Mouse (Mus musculus) hindbrain, postnatal 0 days (tissue): Measurements from ENCODE around the gene Rpl10-ps3. TPM values are rescaled to one million over a fixed set of nuclear protein-coding genes. Genes with fewer than 3 reads are reported as not detected.

Source experiments
- ATAC-seq: fragments of 200-750 bp; cut with Nextera tagmentation; 2 replicates; pipeline ENCODE4 v1.8.0; 2017; ENCODE audit warnings: mild to moderate bottlenecking, moderate TSS enrichment, moderate library complexity
- DNase-seq: peaks from one replicate; pipeline ENCODE4 v3.0.0-alpha.2; 2015; ENCODE audit warnings: low spot score
- H3K27ac ChIP-seq: fragments of 300-500 bp; sonication (generic); 2 replicates; pipeline ENCODE4 v1.5.1; 2014; ENCODE audit warnings: mild to moderate bottlenecking
- H3K27me3 ChIP-seq: fragments of 300-500 bp; sonication (generic); 2 replicates; pipeline ENCODE4 v1.6.1; 2014; ENCODE audit warnings: low read length, mixed read lengths; ENCODE audit not compliant: insufficient read depth
- H3K36me3 ChIP-seq: fragments of 300-500 bp; sonication (generic); 2 replicates; pipeline ENCODE4 v1.6.1; 2014; ENCODE audit warnings: low read length, mixed read lengths; ENCODE audit not compliant: insufficient read depth
- H3K4me1 ChIP-seq: fragments of 300-500 bp; sonication (generic); 2 replicates; pipeline ENCODE4 v1.6.1; 2014; ENCODE audit warnings: antibody characterized with exemption, low read length, mixed read lengths; ENCODE audit not compliant: insufficient read depth
- H3K4me2 ChIP-seq: fragments of 300-500 bp; sonication (generic); 2 replicates; pipeline ENCODE4 v1.6.1; 2014; ENCODE audit warnings: low read depth, mild to moderate bottlenecking, low read length, moderate library complexity, mixed read lengths
- H3K4me3 ChIP-seq: fragments of 300-500 bp; sonication (generic); 2 replicates; pipeline ENCODE4 v1.5.1; 2014; ENCODE audit warnings: low read length
- H3K9ac ChIP-seq: fragments of 300-500 bp; sonication (generic); replicated peaks from 2 replicates; pipeline ENCODE4 v1.6.1; 2014; ENCODE audit warnings: mild to moderate bottlenecking, low read length, moderate library complexity, mixed read lengths
- H3K9me3 ChIP-seq: fragments of 300-500 bp; sonication (generic); 2 replicates; pipeline ENCODE4 v1.6.1; 2016; ENCODE audit warnings: low read length, mixed read lengths
- CTCF ChIP-seq: IDR thresholded peaks from 2 replicates; pipeline ENCODE4 v1.5.1; 2016; ENCODE audit warnings: antibody characterized with exemption, control low read depth, low read depth
- WGBS: fragments of 180-500 bp; shearing (Covaris S2); extraction: QIAGEN DNeasy Blood & Tissue Kit; methylation state at CpG from one replicate; pipeline ENCODE4 v1.1.7; 2014; 5-methylcytosine and 5-hydroxymethylcytosine counted together
- polyA plus RNA-seq: library from polyadenylated mRNA; unstranded; fragments of >200 nt; fragmentation: Nextera tagmentation; extraction: Ambion mirVana; gene quantifications from 2 replicates; pipeline ENCODE4 v1.2.1, GENCODE M21; 2015
- total RNA-seq: library from RNA; depleted of rRNA; stranded (reverse); fragments of >200 nt; gene quantifications from 2 replicates; pipeline ENCODE4 v1.2.3, GENCODE M21; 2014; rRNA removed

The Rpl10-ps3 gene
- 91.4 and 212 TPM in 2 replicates for total RNA-seq
- 91.6 and 99.3 TPM in 2 replicates for polyA plus RNA-seq

GRCm38 (mm10) chr9:50344868-50345267 is at the start of gene Rpl10-ps3:
TSS of gene Rpl10-ps3 (minus strand) at chr9:50344968.
- no peaks in the 10 kb centered on the region for H3K36me3 ChIP-seq
- H3K9ac ChIP-seq, result no peak within 1 kb of the TSS

GRCm38 (mm10) chr9:50375598-50375997 is 30.8 kb upstream of the Rpl10-ps3 start:
- Histone ChIP-seq H3K4me2 (no peak overlapping the region), H3K4me3 (no peak overlapping the region), H3K27ac (no peak overlapping the region), H3K4me1 (no peaks in the 10 kb centered on the region), H3K27me3 (no peaks in the 10 kb centered on the region), H3K9ac (no peak overlapping the region), H3K36me3 (no peaks in the 10 kb centered on the region), H3K9me3 (no peaks in the 10 kb centered on the region)
- DNase-seq (no peak), ATAC-seq (no peak)
- WGBS, result 69% methylated on average over 6 of the region's 6 CpGs
- no peak for TF ChIP-seq CTCF

More at GRCm38 (mm10) chr9:50344868-50345267, at the start of gene Rpl10-ps3:
- H3K9me3 ChIP-seq, result no peaks in the 10 kb centered on the region
- H3K4me2 ChIP-seq, result no peak within 1 kb of the TSS
- WGBS, result 96% methylated on average over 10 of the region's 13 CpGs
- H3K4me3 ChIP-seq, result no peak within 1 kb of the TSS
- no peaks in the 10 kb centered on the region for H3K4me1 ChIP-seq
- no peak within 1 kb of the TSS for H3K27ac ChIP-seq
- ATAC-seq (no peak), DNase-seq (no peak)
- no peak for TF ChIP-seq CTCF
- H3K27me3 ChIP-seq, result no peaks in the 10 kb centered on the region

- Histone ChIP-seq H3K4me2 (no peak overlapping the region), H3K27me3 (no peaks in the 10 kb centered on the region), H3K4me1 (no peaks in the 10 kb centered on the region), H3K36me3 (no peaks in the 10 kb centered on the region), H3K4me3 (no peak overlapping the region), H3K9ac (no peak overlapping the region), H3K9me3 (no peaks in the 10 kb centered on the region), H3K27ac (no peak overlapping the region)
- WGBS, result 70% methylated on average over 5 of the region's 5 CpGs
- TF ChIP-seq CTCF, result no peak
- ATAC-seq (no peak), DNase-seq (peak; percentile 20)
Measured at GRCm38 (mm10) chr9:50374666-50375065, 29.9 kb upstream of the Rpl10-ps3 start.

GRCm38 (mm10) chr9:50368551-50369297 is 24.0 kb upstream of the Rpl10-ps3 start:
- H3K27ac ChIP-seq, result no peak overlapping the region
- no peaks in the 10 kb centered on the region for H3K36me3 ChIP-seq
- WGBS, result 35% methylated on average over 8 of the region's 8 CpGs
- H3K4me1 ChIP-seq, result 0 out of 2 replicates have a peak, but pooled peaks cover 8% of the 10 kb centered on the region
- no peak for TF ChIP-seq CTCF
- no peak for ATAC-seq
- H3K27me3 ChIP-seq, result no peaks in the 10 kb centered on the region
- no peak overlapping the region for H3K4me3 ChIP-seq
- no peak overlapping the region for H3K4me2 ChIP-seq
- no peaks in the 10 kb centered on the region for H3K9me3 ChIP-seq
- H3K9ac ChIP-seq, result no peak overlapping the region
- peak; percentile 15 for DNase-seq

- DNase-seq (peak; percentile 8), ATAC-seq (no peak)
- Histone ChIP-seq H3K36me3 (no peaks in the 10 kb centered on the region), H3K4me2 (no peak overlapping the region), H3K4me1 (0 out of 2 replicates have a peak, but pooled peaks cover 8% of the 10 kb centered on the region), H3K9me3 (no peaks in the 10 kb centered on the region), H3K27ac (no peak overlapping the region), H3K27me3 (no peaks in the 10 kb centered on the region), H3K4me3 (no peak overlapping the region), H3K9ac (no peak overlapping the region)
- 55% methylated on average over 11 of the region's 11 CpGs for WGBS
- TF ChIP-seq CTCF, result no peak
Measured at GRCm38 (mm10) chr9:50365059-50365780, 20.5 kb upstream of the Rpl10-ps3 start.

GRCm38 (mm10) chr9:50363962-50364361 is 19.2 kb upstream of the Rpl10-ps3 start:
- no peak overlapping the region for H3K9ac ChIP-seq
- H3K9me3 ChIP-seq, result no peaks in the 10 kb centered on the region
- 84% methylated on average over 2 of the region's 2 CpGs for WGBS
- ATAC-seq (no peak), DNase-seq (no peak)
- no peak overlapping the region for H3K4me2 ChIP-seq
- no peaks in the 10 kb centered on the region for H3K36me3 ChIP-seq
- H3K27me3 ChIP-seq, result no peaks in the 10 kb centered on the region
- H3K4me1 ChIP-seq, result 0 out of 2 replicates have a peak, but pooled peaks cover 12% of the 10 kb centered on the region
- H3K27ac ChIP-seq, result no peak overlapping the region
- no peak for TF ChIP-seq CTCF
- no peak overlapping the region for H3K4me3 ChIP-seq

GRCm38 (mm10) chr9:50363259-50363658 is 18.5 kb upstream of the Rpl10-ps3 start:
- Histone ChIP-seq H3K36me3 (no peaks in the 10 kb centered on the region), H3K4me1 (0 out of 2 replicates have a peak, but pooled peaks cover 6% of the 10 kb centered on the region), H3K27ac (no peak overlapping the region), H3K4me2 (no peak overlapping the region), H3K9ac (no peak overlapping the region), H3K9me3 (no peaks in the 10 kb centered on the region), H3K4me3 (no peak overlapping the region), H3K27me3 (no peaks in the 10 kb centered on the region)
- DNase-seq (no peak), ATAC-seq (no peak)
- WGBS, result 79% methylated on average over 5 of the region's 5 CpGs
- TF ChIP-seq CTCF, result no peak
